Mouse (Mus musculus) heart, adult 2 months (tissue): ENCODE results near the gene Srcin1.

Experiments
- CTCF ChIP-seq: fragments of 200-600 bp; IDR thresholded peaks from 2 replicates; pipeline ENCODE4 v1.8.1; 2022; ENCODE audit warnings: antibody characterized with exemption, mild to moderate bottlenecking, moderate library complexity
- POLR2A ChIP-seq: fragments of 200-500 bp; IDR thresholded peaks from 2 replicates; pipeline ENCODE4 v1.6.1; 2011; ENCODE audit warnings: mild to moderate bottlenecking, low read depth, low read length, control low read depth; ENCODE audit not compliant: insufficient read depth

DNA sequence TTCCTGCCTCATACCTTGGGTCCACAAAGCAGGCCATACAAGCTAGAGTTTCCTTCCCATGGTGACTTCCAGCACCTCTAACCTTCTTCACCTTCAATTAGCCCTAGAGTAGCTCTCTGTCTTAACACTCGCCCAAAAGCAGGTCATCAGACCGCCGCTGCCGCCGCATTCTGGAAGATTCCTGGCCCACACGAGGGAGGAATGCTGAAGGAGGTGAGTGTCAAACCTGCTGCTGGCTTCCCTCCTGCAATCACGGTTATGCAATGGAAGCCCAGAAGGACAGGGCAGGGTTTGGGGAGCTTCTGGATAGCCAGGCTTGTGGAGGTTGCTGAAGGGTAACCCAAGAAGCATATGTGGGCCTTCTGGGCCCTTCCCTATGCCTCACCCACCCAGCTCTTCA, 8.5 kb upstream of the Srcin1 start:
- TF ChIP-seq POLR2A (no peak), CTCF (no peak)
